Mouse (Mus musculus): ENCODE measurements around the gene Zgpat.

Gene Zgpat

DNA sequence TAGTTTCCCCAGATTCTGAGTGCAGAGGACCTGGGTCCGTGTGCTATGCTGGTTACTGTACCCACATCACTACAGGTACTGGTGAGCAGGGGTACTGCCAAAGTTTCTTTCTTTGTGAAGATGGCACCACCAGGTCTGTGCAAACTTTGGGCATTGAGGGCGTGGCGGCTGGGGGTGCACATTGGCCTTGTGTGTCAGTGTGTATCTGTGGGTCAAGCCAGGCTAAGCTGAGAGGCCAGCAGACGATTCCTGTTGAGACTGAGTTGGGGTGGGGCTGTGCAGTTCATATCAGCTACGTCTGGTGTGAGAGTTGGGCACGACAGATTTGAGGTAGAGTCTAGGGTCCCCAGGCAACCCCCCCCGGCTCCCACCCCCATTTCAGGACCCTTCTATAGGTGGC, 19.7 kb downstream of the Zgpat start:
- no peak for DNase-seq (ENCODE audit: extremely low read depth, insufficient read length, low spot score)

DNA sequence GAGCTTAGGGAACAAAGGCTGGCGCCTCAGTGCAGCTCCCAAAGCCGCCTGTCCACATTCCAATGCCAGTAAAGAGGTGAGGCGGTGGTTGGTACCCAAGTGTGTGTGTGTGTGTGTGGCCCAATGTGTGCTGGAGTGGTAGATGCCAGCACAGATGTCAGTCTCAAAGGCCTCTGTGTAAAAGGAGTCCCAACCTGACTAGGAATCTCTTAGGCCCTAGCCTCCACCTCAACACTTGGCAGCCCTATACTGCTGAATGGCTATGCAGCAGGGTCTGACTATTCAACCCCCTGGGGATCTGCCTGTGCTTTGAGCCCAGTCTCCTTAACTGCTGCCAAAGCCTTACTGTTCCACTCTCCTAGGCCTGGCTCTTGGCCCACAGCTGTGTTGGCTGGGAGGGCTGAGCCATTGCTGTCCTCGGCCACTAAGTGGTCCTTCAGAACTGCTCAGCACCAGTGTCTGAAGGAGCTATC, 20.2 kb downstream of the Zgpat start:
- no peak for DNase-seq (ENCODE audit: extremely low read depth, insufficient read length, low spot score)

DNA sequence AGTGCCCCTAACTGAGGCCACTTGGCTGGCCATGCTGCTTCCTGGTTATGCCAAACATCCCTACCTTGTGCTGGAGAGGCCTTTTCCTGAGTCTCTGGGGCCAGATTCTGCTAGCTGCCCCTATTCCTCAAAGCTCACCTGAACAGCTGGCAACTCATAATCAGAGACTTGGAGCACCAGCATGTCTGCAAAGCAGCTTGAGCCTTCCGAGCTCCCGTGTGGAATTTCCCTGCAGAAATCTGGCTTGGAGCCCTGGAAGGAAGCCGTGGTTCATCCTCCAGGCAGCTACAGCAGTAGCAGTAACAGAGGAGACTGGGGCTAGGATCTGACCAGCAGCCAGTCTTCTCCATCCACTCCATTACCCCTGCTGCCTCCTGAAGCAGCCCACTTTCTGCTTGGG, 21.2 kb downstream of the Zgpat start:
- no peak for DNase-seq (ENCODE audit: extremely low read depth, insufficient read length, low spot score)

DNA sequence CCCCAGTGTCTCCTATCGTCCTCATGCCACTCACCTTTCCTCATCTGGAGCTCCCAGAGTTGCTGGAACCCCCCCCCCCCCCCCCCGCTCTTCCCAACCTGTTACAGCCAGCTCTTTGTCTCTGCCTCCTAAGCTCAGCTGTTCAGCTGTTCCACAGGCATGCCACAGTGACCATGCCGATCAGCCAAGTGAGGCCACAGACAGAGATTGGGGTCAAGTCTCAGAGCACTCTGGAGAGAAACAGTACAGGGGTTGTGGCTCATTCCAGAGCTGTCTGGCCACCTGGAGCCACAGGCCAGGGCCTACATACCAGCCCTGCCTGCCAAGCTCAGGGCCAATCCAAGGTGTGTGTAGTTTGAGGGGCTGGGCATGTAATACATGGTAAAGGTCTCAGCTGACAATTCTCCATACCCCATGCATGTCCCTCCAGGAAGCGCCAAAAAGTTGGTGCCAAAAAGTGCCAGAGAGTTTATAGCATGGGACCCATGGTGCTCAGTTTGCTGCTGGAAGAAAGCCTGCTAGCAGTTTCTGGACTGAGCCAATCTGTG, 22.0 kb downstream of the Zgpat start:
- DNase-seq (ENCODE audit: extremely low read depth, insufficient read length, low spot score), result no peak

DNA sequence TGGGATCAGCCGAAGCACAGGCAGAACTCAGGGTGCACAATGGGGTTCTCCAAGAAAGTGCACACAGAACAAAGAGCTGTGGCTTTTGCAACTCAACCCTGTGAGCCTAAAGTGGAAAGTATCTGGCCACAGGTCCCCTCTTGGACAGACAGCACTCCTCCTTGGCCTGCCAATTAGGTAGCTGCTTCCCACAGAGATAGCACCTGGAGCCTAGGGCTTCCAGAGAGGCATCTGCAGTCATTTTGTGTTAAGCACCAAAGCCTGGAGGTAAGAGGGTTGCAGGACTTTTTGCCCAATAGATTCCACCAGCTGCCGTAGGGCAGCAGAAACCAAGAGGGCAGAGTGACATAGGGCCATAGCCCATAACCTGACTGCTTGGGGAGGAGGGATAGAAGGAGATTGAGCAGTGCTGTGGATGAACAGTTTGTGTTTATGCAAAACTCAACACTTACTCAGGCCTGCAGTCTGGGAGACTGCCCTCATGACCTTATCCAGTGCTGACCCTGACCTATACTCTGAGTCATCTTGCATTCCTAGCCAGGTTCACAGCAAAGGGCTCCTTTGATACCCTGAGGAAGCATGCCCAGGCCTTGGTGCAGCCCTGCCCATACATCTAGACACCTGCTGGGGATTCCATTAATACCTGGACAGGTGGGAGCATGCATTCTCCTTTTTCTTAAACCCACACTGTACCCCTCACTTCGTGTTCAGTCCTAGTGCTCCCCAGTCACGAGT, 25.6 kb downstream of the Zgpat start:
- no peak for DNase-seq (ENCODE audit: extremely low read depth, insufficient read length, low spot score)

DNA sequence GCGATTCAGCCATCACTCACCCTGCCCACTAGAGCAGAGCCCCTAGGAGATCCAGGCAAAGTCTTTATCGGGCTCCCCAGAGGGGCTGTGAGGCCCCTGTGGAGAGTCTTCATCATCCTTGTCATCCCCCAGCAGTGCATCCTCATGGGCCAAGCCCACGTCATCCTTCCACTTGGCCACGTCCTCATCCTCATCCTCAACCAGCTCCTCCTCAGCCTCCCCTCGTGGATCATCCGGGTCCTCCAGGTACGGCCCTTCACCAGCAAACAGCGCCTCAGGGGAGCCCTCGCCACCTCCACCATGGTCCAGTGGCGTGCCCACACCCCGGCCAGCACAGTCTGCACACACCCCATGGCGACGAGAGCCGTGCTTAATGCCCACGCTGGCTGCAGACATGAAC, 26.3 kb downstream of the Zgpat start:
- no peak for DNase-seq (ENCODE audit: extremely low read depth, insufficient read length, low spot score)

DNA sequence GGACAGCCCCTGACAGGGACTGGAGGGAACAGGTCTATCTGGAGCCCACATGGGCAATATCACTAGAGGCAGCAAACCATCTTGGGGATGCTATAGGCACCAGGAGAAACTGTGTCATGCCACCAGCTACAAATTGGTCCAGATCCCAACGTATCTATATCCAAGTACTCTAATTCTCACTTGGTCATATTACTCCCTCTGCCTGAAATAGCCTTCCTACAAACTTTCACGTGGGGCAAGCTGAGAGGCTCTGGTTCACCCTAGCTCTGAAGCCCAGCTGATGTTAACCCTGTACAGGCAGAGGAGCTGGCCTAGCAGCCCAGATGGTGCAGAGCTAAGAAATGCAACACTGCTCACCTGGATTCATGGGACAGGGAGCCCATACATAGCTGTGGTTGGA, 26.8 kb downstream of the Zgpat start:
- DNase-seq (ENCODE audit: extremely low read depth, insufficient read length, low spot score), result no peak

DNA sequence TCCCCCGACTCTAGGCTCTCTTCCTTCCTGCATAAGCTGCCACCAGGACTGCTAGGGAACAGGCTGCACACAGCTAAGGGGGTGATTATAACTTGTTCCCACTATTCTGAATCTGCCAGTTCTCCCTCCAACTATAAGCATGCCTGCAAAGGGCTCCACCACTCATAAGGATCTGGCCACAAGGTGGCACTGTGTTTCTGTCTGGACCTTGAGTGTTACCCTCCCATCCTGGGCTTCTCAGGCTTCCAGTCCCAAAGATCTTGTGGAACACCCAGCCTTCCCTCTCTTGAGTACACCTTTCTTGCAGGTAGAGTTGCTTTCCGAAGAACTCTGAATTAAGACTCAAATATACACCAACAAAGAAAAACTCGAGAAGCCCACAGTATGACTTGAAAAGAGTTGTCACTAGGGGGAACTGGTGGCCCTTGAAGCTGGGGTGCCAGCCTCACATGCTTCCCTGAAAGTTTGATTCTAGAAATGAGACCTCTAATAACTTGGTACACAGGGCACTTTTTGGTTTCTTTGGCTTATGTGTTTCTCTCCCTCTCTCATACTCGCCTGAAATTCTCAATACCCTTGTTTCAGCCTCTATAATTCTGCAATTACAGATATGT, 28.0 kb downstream of the Zgpat start:
- DNase-seq (ENCODE audit: extremely low read depth, insufficient read length, low spot score), result no peak

DNA sequence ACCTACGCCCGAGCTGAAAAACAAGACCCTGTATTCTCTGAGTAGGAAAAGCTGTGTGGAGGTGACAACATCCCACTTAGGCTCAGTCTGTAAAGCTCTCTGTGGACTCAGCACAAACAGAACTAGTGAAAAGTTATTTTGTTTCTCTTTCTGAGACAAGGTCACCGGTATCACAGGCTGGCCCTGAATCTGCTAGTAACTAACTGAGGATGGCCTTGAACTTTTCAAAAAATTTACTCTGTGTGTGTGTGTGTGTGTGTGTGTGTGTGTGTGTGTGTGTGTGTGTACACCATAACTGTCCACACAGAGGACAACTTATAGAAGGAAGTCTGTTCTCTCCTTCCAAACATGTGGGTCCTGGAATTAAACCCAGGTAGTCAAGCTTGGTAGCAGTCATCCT, 29.4 kb downstream of the Zgpat start:
- no peak for DNase-seq (ENCODE audit: extremely low read depth, insufficient read length, low spot score)

DNA sequence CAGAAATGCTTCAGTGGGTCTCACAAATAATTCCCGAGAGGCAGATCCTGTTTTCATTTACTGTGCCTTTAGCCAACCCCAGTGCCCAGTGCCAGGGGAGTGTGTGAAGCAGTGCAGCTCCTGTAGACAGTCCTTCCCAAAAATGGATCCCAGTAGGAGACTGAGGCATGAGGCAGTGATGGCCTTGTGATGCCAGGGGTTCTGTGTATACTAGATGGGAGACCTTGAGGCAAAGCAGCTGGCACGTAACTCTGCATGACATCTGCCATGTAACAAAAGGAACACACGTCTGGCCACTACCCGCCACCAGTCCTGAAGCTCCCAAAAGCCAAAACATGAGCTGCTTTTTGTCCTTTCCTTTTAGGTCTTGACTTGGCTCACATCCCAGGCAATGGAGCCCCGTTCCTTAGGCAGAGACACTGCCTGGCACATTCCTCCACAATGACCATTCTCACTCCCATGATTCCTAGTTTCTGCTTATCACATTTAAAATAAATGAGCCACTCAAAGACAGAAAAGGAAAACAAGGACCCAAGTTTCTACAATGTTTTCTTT, 32.6 kb downstream of the Zgpat start:
- no peak for DNase-seq (ENCODE audit: extremely low read depth, insufficient read length, low spot score)

DNA sequence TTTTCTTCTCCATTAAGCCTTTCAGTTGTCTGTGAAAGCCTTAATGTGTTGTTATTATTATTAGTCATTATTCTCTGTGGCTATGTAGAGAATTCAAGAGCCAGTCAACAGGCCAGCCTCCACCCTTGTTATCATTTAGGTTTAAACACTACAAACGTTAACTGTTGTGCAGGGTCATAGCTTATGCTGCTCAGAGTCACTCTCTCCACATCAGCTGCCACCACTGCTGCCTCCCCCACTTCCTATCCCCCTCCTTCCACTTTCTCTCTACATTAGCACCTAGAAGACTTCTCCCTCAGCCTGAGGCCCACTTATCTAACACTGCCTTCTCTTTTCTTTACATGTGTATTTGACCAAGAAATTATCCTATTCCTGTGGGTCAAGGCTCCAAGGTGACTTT, 36.8 kb downstream of the Zgpat start:
- no peak for DNase-seq (ENCODE audit: extremely low read depth, insufficient read length, low spot score)

DNA sequence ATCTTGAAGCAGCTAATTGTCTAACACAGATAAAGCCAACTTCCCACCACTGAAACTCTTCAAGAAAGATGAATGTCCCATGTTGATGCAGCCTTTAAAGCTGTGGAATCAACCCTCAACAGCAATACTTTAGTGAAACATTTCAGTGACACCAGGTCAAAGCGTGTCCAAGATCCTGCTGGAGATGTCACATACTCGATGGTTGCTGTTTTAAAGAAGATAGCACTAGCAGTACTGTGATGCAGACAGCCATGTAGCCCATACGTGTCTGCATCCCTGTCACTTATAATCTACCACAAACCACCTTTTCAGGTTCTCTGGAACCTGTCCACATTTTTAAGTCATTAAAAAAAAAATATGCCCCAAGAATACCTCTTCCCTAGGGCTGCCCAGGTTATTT, 39.0 kb downstream of the Zgpat start:
- no peak for DNase-seq (ENCODE audit: extremely low read depth, insufficient read length, low spot score)

DNA sequence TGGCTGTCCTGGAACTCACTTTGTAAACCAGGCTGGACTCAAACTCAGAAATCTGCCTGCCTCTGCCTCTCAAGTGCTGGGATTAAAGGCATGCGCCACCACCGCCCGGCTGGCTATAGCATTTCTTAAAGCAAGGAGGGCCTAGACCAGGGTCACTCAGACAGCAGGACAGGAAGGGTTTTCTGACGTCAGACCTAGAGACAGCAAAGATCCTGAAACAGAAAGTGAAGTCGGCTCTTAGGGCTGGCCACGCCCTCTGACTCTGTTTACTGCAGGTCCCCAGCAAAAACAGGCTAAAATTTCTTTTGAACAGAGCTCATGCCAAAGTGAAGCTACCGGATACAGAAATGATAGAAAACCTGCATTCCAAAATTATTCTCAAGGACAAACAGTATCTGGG, 44.9 kb downstream of the Zgpat start:
- no peak for DNase-seq (ENCODE audit: extremely low read depth, insufficient read length, low spot score)

DNA sequence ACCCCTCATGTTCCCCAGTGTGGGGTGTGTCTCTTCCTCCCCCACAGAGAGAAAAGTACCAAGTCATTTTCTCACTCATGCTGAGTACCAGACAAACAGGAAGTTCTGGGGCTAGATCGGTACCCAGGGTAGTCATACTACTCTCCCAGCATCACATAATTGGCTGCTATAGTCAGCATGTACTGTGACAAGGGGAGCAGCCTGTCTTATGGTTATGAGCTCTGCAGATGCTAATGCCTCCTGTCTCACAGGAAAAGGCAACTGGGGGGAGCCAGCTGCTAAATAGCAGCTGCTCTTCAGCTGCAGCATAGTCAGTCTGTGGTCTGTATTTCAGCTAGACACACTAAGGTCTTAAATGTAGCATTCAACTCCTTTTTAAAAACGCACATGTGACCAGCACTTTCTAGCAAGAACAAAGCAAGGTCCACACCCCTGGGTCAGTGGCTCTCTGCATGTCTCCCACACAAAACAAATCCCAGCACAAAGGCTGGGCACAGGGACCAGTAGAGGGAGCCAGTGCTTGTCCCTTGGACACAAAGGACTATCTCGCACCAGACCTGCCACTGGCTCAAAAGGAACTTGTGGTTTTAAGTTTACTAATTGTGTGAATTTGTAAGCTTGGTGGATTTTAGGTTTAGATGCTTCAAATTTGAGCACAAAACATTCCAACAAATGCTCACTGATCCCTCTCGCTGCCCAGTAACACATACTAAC, 46.2 kb downstream of the Zgpat start:
- DNase-seq (ENCODE audit: extremely low read depth, insufficient read length, low spot score), result peak; percentile 48

DNA sequence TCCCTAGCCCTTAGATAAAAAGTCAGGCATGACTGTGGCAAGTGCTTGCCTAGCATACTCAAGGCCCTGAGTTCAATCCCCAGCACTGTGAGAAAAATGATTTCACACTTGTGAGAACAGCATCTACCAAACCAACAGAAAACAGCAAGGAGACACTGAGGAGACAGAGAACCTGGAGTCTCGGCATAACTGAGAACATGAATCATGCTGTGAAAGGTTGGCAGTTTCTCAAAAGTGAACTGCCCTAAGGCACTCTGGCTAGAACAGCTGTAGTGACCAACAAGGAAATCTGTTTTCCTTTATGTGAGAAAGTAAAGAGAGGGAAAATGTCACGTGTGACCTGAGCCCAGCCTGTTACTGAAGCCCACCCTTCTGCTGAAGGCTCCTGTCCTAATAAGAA, 48.4 kb downstream of the Zgpat start:
- peak; percentile 70 for DNase-seq (ENCODE audit: extremely low read depth, insufficient read length, low spot score)

DNA sequence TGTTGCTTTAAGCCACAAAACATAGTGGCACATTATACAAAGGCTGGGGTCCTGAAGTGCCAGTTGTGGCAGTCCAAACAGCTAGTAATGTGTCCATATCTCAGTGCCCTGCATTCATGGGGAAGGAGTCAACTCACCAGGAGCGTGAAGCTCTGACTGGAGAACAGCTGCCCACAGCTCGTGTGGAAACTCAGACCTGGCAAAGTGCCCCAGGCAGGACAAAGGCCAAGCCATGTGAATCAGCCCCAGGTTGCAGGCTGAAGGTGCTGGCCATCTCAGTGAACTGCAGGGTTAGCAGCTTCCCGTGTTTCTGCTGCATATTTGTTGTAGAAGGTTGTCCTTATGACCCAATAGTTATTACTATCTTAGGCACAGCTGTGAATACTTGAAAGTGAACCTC, 51.2 kb downstream of the Zgpat start:
- peak; percentile 66 for DNase-seq (ENCODE audit: extremely low read depth, insufficient read length, low spot score)

DNA sequence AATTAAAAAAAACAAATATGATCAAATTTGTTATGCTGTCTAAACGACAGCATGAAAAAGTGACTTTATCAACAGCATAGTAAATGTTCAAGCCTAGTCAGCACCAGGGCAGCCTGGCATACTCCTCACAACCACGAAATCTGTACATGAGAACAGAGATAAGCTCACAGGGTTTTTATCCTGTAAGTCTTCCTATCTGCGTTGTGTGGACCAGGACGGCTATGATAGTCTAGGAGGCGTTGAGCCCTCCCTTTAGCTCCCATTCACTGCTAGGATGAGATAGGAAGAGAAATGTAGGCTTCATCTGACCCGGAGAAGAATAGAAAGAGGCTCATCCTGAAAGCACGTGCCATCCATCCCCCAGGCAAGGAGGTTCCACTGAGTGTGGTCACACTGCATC, 54.6 kb downstream of the Zgpat start:
- no peak for DNase-seq (ENCODE audit: extremely low read depth, insufficient read length, low spot score)

DNA sequence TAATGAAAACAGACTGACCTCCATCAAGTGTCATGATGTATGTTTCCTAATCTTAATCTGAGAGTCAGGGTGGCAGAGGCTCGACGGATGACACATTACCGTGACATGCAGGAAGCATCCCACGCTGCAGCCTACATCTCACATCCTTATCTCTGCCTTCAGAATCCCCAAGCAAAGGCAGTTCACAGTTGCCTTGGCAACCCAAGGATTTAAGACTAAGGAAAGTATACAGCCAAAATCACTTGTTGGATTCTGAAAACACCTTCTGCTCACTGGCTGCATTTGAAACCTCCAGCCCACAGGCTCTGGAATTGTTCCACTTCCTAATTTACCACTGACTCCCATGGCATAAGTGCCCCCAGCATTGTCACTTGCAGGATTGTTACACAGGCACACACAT, 55.7 kb downstream of the Zgpat start:
- no peak for DNase-seq (ENCODE audit: extremely low read depth, insufficient read length, low spot score)

DNA sequence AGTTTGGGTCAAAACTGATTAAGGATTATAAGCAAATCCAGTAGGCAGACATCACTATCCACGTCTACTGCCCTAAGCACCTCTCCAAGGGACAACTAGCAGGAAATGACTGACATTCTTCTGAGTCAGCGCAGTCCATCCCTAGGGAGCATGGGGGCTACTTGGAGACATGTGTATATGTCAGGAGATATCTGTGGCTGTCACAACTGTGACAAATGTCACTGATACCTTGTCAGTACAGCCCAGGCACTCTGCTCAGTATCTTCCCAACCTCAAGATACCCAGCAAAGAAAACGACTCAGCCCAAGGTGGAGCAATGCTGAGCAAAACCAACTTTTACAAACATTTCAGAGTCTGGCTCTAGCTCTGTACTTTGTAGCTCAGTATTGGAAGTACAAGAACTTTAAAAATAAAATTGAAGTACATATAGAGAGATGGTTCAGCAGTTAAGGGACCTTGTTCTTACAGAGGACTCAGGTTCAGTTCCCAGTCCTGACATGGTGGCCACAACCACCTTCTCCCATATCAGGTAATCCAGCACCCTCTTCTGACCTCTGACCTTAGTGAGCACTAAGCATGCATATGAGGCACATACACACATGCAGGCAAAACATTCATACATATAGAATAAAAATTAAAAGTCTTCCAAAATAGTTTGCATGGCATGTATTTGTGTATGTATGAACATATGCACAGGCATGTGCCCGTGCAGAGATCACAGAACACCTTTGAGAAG, 56.3 kb downstream of the Zgpat start:
- DNase-seq (ENCODE audit: extremely low read depth, insufficient read length, low spot score), result peak; percentile 17

DNA sequence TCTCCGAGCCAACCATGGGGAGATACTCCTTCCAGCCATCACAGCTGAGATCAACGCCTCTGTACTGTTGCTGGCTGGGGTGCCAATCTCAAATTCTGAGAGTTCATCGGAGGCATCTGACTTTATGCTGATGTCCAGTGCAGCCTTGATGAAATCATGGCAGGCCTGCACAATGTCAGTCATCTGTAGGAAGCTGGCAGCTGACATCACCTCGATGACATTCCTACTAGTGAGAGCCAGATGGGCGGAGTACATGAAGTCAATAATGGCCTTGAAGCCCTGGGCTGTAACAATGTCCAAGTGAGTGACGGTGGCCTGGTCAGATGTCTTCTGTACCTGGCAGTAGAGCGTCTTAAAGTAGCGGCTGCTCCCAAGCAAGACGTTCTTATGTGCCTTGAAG, 59.1 kb downstream of the Zgpat start:
- DNase-seq (ENCODE audit: extremely low read depth, insufficient read length, low spot score), result no peak
